Mouse (Mus musculus) hindbrain, postnatal 0 days (tissue): ENCODE results near the gene Olfr112. TPM values are rescaled to one million over a fixed set of nuclear protein-coding genes. Genes with fewer than 3 reads are reported as not detected.
"Not testable (repeated sequence)": the region's sequence is repeated elsewhere in the genome, so short reads cannot be mapped to it uniquely, and the experiment has no call there.

ENCODE experiments used
- ATAC-seq: fragments of 200-750 bp; cut with Nextera tagmentation; 2 replicates; pipeline ENCODE4 v1.8.0; 2017; ENCODE audit warnings: mild to moderate bottlenecking, moderate TSS enrichment, moderate library complexity
- DNase-seq: peaks from one replicate; pipeline ENCODE4 v3.0.0-alpha.2; 2015; ENCODE audit warnings: low spot score
- H3K27ac ChIP-seq: fragments of 300-500 bp; sonication (generic); 2 replicates; pipeline ENCODE4 v1.5.1; 2014; ENCODE audit warnings: mild to moderate bottlenecking
- H3K27me3 ChIP-seq: fragments of 300-500 bp; sonication (generic); 2 replicates; pipeline ENCODE4 v1.6.1; 2014; ENCODE audit warnings: low read length, mixed read lengths; ENCODE audit not compliant: insufficient read depth
- H3K36me3 ChIP-seq: fragments of 300-500 bp; sonication (generic); 2 replicates; pipeline ENCODE4 v1.6.1; 2014; ENCODE audit warnings: low read length, mixed read lengths; ENCODE audit not compliant: insufficient read depth
- H3K4me1 ChIP-seq: fragments of 300-500 bp; sonication (generic); 2 replicates; pipeline ENCODE4 v1.6.1; 2014; ENCODE audit warnings: antibody characterized with exemption, low read length, mixed read lengths; ENCODE audit not compliant: insufficient read depth
- H3K4me2 ChIP-seq: fragments of 300-500 bp; sonication (generic); 2 replicates; pipeline ENCODE4 v1.6.1; 2014; ENCODE audit warnings: low read depth, mild to moderate bottlenecking, low read length, moderate library complexity, mixed read lengths
- H3K4me3 ChIP-seq: fragments of 300-500 bp; sonication (generic); 2 replicates; pipeline ENCODE4 v1.5.1; 2014; ENCODE audit warnings: low read length
- H3K9ac ChIP-seq: fragments of 300-500 bp; sonication (generic); replicated peaks from 2 replicates; pipeline ENCODE4 v1.6.1; 2014; ENCODE audit warnings: mild to moderate bottlenecking, low read length, moderate library complexity, mixed read lengths
- H3K9me3 ChIP-seq: fragments of 300-500 bp; sonication (generic); 2 replicates; pipeline ENCODE4 v1.6.1; 2016; ENCODE audit warnings: low read length, mixed read lengths
- CTCF ChIP-seq: IDR thresholded peaks from 2 replicates; pipeline ENCODE4 v1.5.1; 2016; ENCODE audit warnings: antibody characterized with exemption, control low read depth, low read depth
- WGBS: fragments of 180-500 bp; shearing (Covaris S2); extraction: QIAGEN DNeasy Blood & Tissue Kit; methylation state at CpG from one replicate; pipeline ENCODE4 v1.1.7; 2014; 5-methylcytosine and 5-hydroxymethylcytosine counted together
- polyA plus RNA-seq: library from polyadenylated mRNA; unstranded; fragments of >200 nt; fragmentation: Nextera tagmentation; extraction: Ambion mirVana; gene quantifications from 2 replicates; pipeline ENCODE4 v1.2.1, GENCODE M21; 2015
- total RNA-seq: library from RNA; depleted of rRNA; stranded (reverse); fragments of >200 nt; gene quantifications from 2 replicates; pipeline ENCODE4 v1.2.3, GENCODE M21; 2014; rRNA removed

The Olfr112 gene
- total RNA-seq (not detected in 2 replicates), polyA plus RNA-seq (not detected in 2 replicates)

- Histone ChIP-seq H3K9me3 (no peaks in the 10 kb centered on the region), H3K27ac (no peak within 1 kb of the TSS), H3K4me1 (no peaks in the 10 kb centered on the region), H3K9ac (no peak within 1 kb of the TSS), H3K36me3 (no peaks in the 10 kb centered on the region), H3K27me3 (no peaks in the 10 kb centered on the region), H3K4me3 (no peak within 1 kb of the TSS), H3K4me2 (no peak within 1 kb of the TSS)
- TF ChIP-seq CTCF = no peak
- ATAC-seq (no peak), DNase-seq (no peak)
Measured at GRCm38 (mm10) chr17:37569351-37569750, at the start of gene Olfr112. TSS of gene Olfr112 (minus strand) at chr17:37569451.

GRCm38 (mm10) chr17:37592643-37593042 lies 23.4 kb upstream of the Olfr112 start, which contains the start of gene Olfr114:
TSS of gene Olfr114 (minus strand) at chr17:37592743.
- DNase-seq (no peak), ATAC-seq (no peak)
- H3K4me1 ChIP-seq = no peaks in the 10 kb centered on the region
- no peak within 1 kb of the TSS for H3K9ac ChIP-seq
- H3K9me3 ChIP-seq = no peaks in the 10 kb centered on the region
- H3K36me3 ChIP-seq = no peaks in the 10 kb centered on the region
- no peak within 1 kb of the TSS for H3K27ac ChIP-seq
- no peak within 1 kb of the TSS for H3K4me2 ChIP-seq
- H3K27me3 ChIP-seq = no peaks in the 10 kb centered on the region
- H3K4me3 ChIP-seq = no peak within 1 kb of the TSS
- no peak for TF ChIP-seq CTCF

- no peak within 1 kb of the TSS for H3K4me2 ChIP-seq
- H3K27ac ChIP-seq = no peak within 1 kb of the TSS
- no peak within 1 kb of the TSS for H3K9ac ChIP-seq
- DNase-seq (no peak), ATAC-seq (no peak)
- no peaks in the 10 kb centered on the region for H3K4me1 ChIP-seq
- no peak for TF ChIP-seq CTCF
- no peaks in the 10 kb centered on the region for H3K27me3 ChIP-seq
- no peak within 1 kb of the TSS for H3K4me3 ChIP-seq
- no peaks in the 10 kb centered on the region for H3K9me3 ChIP-seq
- H3K36me3 ChIP-seq = no peaks in the 10 kb centered on the region
Measured at GRCm38 (mm10) chr17:37577563-37577962, 8.3 kb upstream of the Olfr112 start, which contains the start of gene Olfr113. TSS of gene Olfr113 (minus strand) at chr17:37577663.

DNA sequence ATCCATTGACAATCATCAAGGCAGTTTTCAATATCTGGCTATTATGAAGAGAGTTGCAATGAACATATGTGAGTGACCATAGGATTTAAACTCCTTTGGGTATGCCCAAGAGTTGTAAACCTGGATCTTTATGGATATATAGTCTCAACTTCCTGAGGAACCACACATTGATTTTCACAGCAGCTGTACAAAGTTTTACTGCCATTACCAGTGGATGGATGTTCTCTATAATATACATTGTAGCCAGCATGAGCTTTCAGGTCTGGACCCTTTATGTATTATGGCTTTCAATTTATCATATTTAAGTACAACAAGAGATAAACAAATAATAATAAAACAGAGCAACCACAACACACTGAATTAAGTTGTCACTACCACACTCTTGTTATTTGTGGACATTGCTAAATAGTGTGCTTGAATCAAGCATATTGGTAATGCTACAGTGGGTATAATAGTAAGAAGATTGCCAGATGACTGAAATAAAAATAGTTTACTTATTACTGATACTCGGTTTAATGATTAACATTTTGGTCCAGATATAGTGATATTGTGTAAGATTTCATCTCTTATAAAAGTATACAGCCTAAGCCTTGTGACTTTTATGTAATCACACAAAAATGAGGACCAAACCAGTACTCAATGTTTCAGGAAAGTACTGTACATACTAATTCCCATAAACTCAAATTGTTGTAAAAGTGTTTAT lies 10.2 kb downstream of the Olfr112 start:
- H3K4me1 ChIP-seq = no peaks in the 10 kb centered on the region
- ATAC-seq = no peak
- no peak overlapping the region for H3K4me2 ChIP-seq
- H3K27me3 ChIP-seq = no peaks in the 10 kb centered on the region
- H3K27ac ChIP-seq = no peak overlapping the region
- H3K36me3 ChIP-seq = no peaks in the 10 kb centered on the region
- no peak for TF ChIP-seq CTCF
- 56% methylated on average over 1 of the region's 1 CpGs for WGBS
- no peak for DNase-seq
- H3K4me3 ChIP-seq = no peak overlapping the region
- no peaks in the 10 kb centered on the region for H3K9me3 ChIP-seq
- no peak overlapping the region for H3K9ac ChIP-seq

- Histone ChIP-seq H3K4me1 (no peaks in the 10 kb centered on the region), H3K9ac (no peak overlapping the region), H3K27me3 (no peaks in the 10 kb centered on the region), H3K9me3 (no peaks in the 10 kb centered on the region), H3K4me2 (no peak overlapping the region), H3K4me3 (no peak overlapping the region), H3K36me3 (no peaks in the 10 kb centered on the region), H3K27ac (no peak overlapping the region)
- WGBS = 61% methylated on average over 3 of the region's 3 CpGs
- 0 out of 2 replicates have a peak, but pooled peaks have one; percentile 35 for ATAC-seq
- no peak for TF ChIP-seq CTCF
- peak; percentile 29 for DNase-seq
Measured at GRCm38 (mm10) chr17:37543800-37544435, 25.3 kb downstream of the Olfr112 start.

DNA sequence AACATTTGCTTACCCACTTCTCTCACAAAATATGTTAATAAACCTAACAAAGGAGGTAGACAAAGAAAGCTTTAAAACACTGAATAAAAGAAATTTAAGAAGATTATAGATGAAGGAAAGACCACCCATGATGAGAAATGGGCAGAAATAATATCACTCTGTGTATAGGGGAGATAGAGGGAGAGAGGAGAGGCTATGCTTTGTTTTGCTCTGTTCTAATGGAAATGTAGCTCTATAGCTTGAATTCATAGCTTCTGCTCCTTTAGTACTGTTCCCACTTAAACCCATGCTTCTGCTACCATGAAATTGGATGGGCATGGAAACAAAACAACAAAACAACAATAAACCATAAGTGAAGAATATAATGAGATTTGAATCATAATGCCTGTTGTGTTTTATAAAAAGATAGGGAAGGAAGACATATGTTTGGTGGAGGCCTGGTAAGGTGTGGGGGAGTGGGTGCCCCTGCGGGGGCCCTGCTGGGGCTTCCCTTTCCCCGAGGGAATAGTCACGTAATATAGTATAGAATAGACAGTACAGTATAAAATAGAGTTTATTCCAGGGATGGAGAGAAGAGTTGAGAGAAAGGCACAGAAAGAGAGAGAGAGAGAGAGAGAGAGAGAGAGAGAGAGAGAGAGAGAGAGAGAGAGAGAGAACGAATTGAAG lies 27.7 kb downstream of the Olfr112 start:
- WGBS = 73% methylated on average over 4 of the region's 4 CpGs
- no peak for ATAC-seq
- H3K4me2 ChIP-seq = no peak overlapping the region

DNA sequence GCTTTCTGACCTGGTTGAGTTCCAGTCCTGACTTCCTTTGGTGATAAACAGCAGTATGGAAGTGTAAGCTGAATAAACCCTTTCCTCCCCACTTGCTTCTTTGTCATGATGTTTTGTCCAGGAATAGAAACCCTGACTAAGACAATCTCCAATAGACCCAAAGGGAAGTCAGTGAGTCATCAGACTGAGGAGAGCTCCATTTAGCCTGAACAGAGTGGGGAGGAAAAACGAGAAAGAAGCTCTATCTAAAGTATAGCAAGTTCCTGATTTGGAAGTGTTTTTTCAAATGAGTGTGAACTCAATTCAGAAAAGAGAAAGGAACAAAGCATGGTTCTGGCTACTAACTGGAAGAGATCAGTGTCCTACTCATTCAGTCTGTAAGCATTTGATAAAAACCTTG lies 30.8 kb downstream of the Olfr112 start:
- not testable (repeated sequence) for H3K27me3 ChIP-seq, H3K36me3 ChIP-seq, H3K9ac ChIP-seq, H3K4me3 ChIP-seq, H3K4me2 ChIP-seq, H3K9me3 ChIP-seq, H3K4me1 ChIP-seq, DNase-seq, ATAC-seq, H3K27ac ChIP-seq
- 63% methylated on average over 1 of the region's 1 CpGs for WGBS

More for the DNA sequence above, 27.7 kb downstream of the Olfr112 start:
- no peaks in the 10 kb centered on the region for H3K9me3 ChIP-seq
- H3K4me1 ChIP-seq = no peaks in the 10 kb centered on the region
- H3K36me3 ChIP-seq = no peaks in the 10 kb centered on the region
- H3K27me3 ChIP-seq = no peaks in the 10 kb centered on the region
- no peak overlapping the region for H3K27ac ChIP-seq
- no peak for DNase-seq
- no peak overlapping the region for H3K9ac ChIP-seq
- H3K4me3 ChIP-seq = no peak overlapping the region
- no peak for TF ChIP-seq CTCF
